Mouse (Mus musculus) thymus, adult 2 months (tissue): Measurements from ENCODE around the gene Cs. TPM values are rescaled to one million over a fixed set of nuclear protein-coding genes. Genes with fewer than 3 reads are reported as not detected.

Experiments
- DNase-seq: peaks from one replicate; pipeline ENCODE4 v3.0.0; 2021
- H3K27ac ChIP-seq: fragments of 200-500 bp; 2 replicates; pipeline ENCODE4 v1.5.1; 2012; ENCODE audit warnings: low read length, control low read depth; ENCODE audit not compliant: control insufficient read depth, insufficient read depth
- H3K27me3 ChIP-seq: fragments of 200-500 bp; 2 replicates; pipeline ENCODE4 v1.6.1; 2012; ENCODE audit warnings: mild to moderate bottlenecking, low read length, moderate library complexity, mixed read lengths; ENCODE audit not compliant: control insufficient read depth, insufficient read depth
- H3K36me3 ChIP-seq: fragments of 200-500 bp; 2 replicates; pipeline ENCODE4 v1.6.1; 2012; ENCODE audit warnings: mild to moderate bottlenecking, low read length, moderate library complexity; ENCODE audit not compliant: control insufficient read depth, insufficient read depth
- H3K4me1 ChIP-seq: fragments of 200-500 bp; replicated peaks from 2 replicates; pipeline ENCODE4 v1.6.1; 2012; ENCODE audit warnings: low read length; ENCODE audit not compliant: control insufficient read depth, insufficient read depth
- H3K4me3 ChIP-seq: fragments of 200-500 bp; 2 replicates; pipeline ENCODE4 v1.5.1; 2012; ENCODE audit warnings: mild to moderate bottlenecking, low read length, control low read depth, moderate library complexity; ENCODE audit not compliant: control insufficient read depth, insufficient read depth
- CTCF ChIP-seq: fragments of 200-500 bp; IDR thresholded peaks from 2 replicates; pipeline ENCODE4 v1.5.1; 2012; ENCODE audit warnings: mild to moderate bottlenecking, control low read depth, low read length, moderate library complexity, borderline replicate concordance; ENCODE audit not compliant: control insufficient read depth, poor library complexity, insufficient read depth; ENCODE audit errors: extremely low read depth
- POLR2A ChIP-seq: fragments of 200-500 bp; IDR thresholded peaks from 2 replicates; pipeline ENCODE4 v1.6.1; 2012; ENCODE audit warnings: mild to moderate bottlenecking, low read length, control low read depth, moderate library complexity; ENCODE audit not compliant: control insufficient read depth, poor library complexity, insufficient read depth; ENCODE audit errors: extremely low read depth
- WGBS: fragments of 180-500 bp; shearing (Covaris S2); methylation state at CpG from one replicate; pipeline ENCODE4 v1.1.7; 2018; 5-methylcytosine and 5-hydroxymethylcytosine counted together
- polyA plus RNA-seq: library from polyadenylated mRNA; depleted of rRNA; stranded (reverse); fragments of >200 nt; gene quantifications from 2 replicates; pipeline ENCODE4 v1.2.3, GENCODE M21; 2012

Cs gene
- polyA plus RNA-seq, 1 experiment: 225 TPM

GRCm38 (mm10) chr10:128302357-128302756 lies 35.2 kb upstream of the Cs start:
- DNase-seq: no peak
- WGBS: 28% methylated on average over 3 of the region's 3 CpGs

DNA sequence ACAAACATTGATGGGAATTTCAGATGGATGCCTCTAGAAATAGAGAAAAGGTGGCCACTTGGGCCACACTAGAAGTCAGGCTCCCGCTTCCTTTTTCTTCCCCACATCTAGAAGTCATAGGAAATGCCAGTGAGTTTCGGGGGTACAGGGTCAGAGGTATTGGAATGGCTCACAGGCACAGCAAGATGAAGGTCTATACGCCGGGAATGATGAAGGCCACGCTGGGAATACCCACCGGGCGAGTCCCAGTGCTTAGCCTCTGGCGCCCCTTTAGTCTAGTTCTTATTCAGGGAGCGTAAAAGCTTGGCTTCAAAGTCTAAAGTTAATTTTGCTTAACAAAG lies 34.8 kb upstream of the Cs start:
- no peaks in the 10 kb centered on the region for H3K27me3 ChIP-seq
- peaks cover 7% of the 10 kb centered on the region for H3K4me1 ChIP-seq
- H3K36me3 ChIP-seq: no peaks in the 10 kb centered on the region
- peak overlapping the region; percentile 54 for H3K27ac ChIP-seq
- no peak for DNase-seq
- no peak for TF ChIP-seq CTCF
- no peak for TF ChIP-seq POLR2A
- WGBS: under 1% methylated on average over 9 of the region's 9 CpGs
- peak overlapping the region; percentile 45 for H3K4me3 ChIP-seq

More at GRCm38 (mm10) chr10:128302357-128302756, 35.2 kb upstream of the Cs start:
- H3K27me3 ChIP-seq: no peaks in the 10 kb centered on the region
- peaks cover 7% of the 10 kb centered on the region for H3K4me1 ChIP-seq
- no peak for TF ChIP-seq CTCF
- TF ChIP-seq POLR2A: no peak
- no peak overlapping the region for H3K27ac ChIP-seq
- no peaks in the 10 kb centered on the region for H3K36me3 ChIP-seq
- no peak overlapping the region for H3K4me3 ChIP-seq

- peak; percentile 100 for DNase-seq
- Histone ChIP-seq H3K36me3 (no peaks in the 10 kb centered on the region), H3K4me1 (peaks cover 7% of the 10 kb centered on the region), H3K27me3 (no peaks in the 10 kb centered on the region), H3K27ac (peak within 1 kb of the TSS; percentile 87), H3K4me3 (peak within 1 kb of the TSS; percentile 82)
- TF ChIP-seq POLR2A: peak; percentile 59
- no peak; the same call in 1 of the 2 replicates for TF ChIP-seq CTCF
- WGBS: under 1% methylated on average over 37 of the region's 37 CpGs
Observed at GRCm38 (mm10) chr10:128303126-128304021, 34.2 kb upstream of the Cs start, which contains the start of gene Pan2. Gene Pan2 (plus strand): TSS chr10:128303335.

DNA sequence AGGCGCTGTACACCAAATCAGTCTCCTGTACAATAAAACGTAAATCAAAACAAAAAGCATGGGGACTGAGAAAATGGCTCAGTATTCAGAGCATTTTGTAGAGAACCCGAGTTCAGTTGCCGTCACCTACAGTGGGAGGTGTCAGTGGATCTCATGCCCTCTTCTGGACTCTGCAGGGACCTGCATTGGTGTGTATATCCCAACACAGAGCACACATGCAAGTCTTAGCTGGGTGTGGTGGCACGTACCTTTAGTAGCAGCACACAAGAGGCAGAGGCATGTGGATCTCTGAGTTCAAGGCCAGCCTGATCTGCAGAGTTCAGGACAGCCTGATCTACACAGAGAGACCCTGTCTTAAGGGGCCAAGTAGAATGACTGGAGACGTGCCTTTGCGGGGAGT lies 27.9 kb upstream of the Cs start:
- H3K36me3 ChIP-seq: peaks cover 38% of the 10 kb centered on the region
- H3K27ac ChIP-seq: no peak overlapping the region
- no peak for DNase-seq

GRCm38 (mm10) chr10:128310177-128310576 lies 27.4 kb upstream of the Cs start:
- H3K4me3 ChIP-seq: no peak overlapping the region
- H3K4me1 ChIP-seq: no peaks in the 10 kb centered on the region
- peaks cover 43% of the 10 kb centered on the region for H3K36me3 ChIP-seq
- no peaks in the 10 kb centered on the region for H3K27me3 ChIP-seq
- TF ChIP-seq CTCF: no peak
- no peak for TF ChIP-seq POLR2A
- no peak overlapping the region for H3K27ac ChIP-seq
- no peak for DNase-seq
- 93% methylated on average over 11 of the region's 11 CpGs for WGBS

More for the DNA sequence above, 27.9 kb upstream of the Cs start:
- H3K4me3 ChIP-seq: no peak overlapping the region
- no peak for TF ChIP-seq POLR2A
- no peak for TF ChIP-seq CTCF
- WGBS: 94% methylated on average over 7 of the region's 7 CpGs
- H3K4me1 ChIP-seq: no peaks in the 10 kb centered on the region
- no peaks in the 10 kb centered on the region for H3K27me3 ChIP-seq

GRCm38 (mm10) chr10:128310902-128311301 lies 26.6 kb upstream of the Cs start:
- H3K4me1 ChIP-seq: no peaks in the 10 kb centered on the region
- WGBS: 72% methylated on average over 4 of the region's 4 CpGs
- peaks cover 51% of the 10 kb centered on the region for H3K36me3 ChIP-seq
- H3K27me3 ChIP-seq: no peaks in the 10 kb centered on the region
- TF ChIP-seq POLR2A: no peak
- no peak for TF ChIP-seq CTCF
- no peak overlapping the region for H3K27ac ChIP-seq
- no peak for DNase-seq
- no peak overlapping the region for H3K4me3 ChIP-seq
